Mouse (Mus musculus) MEL (cell line): ENCODE results near the gene Homez. TPM values are rescaled to one million over a fixed set of nuclear protein-coding genes. Genes with fewer than 3 reads are reported as not detected.
A peak's percentile ranks its signal among the peaks of the same experiment; 100 is the strongest.

Experiments used
- DNase-seq: peaks from one replicate; pipeline ENCODE4 v3.0.0; 2011; ENCODE audit warnings: low read depth, low spot score
- H3K27ac ChIP-seq: 2 replicates; pipeline ENCODE4 v1.5.1; 2012; ENCODE audit warnings: low read depth, mild to moderate bottlenecking, control low read depth, low read length, moderate library complexity; ENCODE audit not compliant: control insufficient read depth
- H3K27me3 ChIP-seq, 2 experiments: fragments of 150-350 bp in 1 of 2; sonication (generic) in 1 of 2; 2 replicates each; pipeline ENCODE4 v1.6.1; 2012; ENCODE audit warnings: low read length in 2 of 2, mild to moderate bottlenecking in 2 of 2, improper control_type of control experiment in 1 of 2, moderate library complexity in 1 of 2; ENCODE audit not compliant: insufficient read depth in 2 of 2, control insufficient read depth in 1 of 2
- H3K36me3 ChIP-seq, 2 experiments: 2 replicates each; pipeline ENCODE4 v1.6.1; 2012 to 2014; ENCODE audit warnings: low read length in 2 of 2, improper control_type of control experiment in 1 of 2, inconsistent platforms in 1 of 2, mild to moderate bottlenecking in 1 of 2; ENCODE audit not compliant: insufficient read depth in 2 of 2, control insufficient read depth in 1 of 2
- H3K4me1 ChIP-seq, 2 experiments: fragments of 150-350 bp in 1 of 2; sonication (generic) in 1 of 2; 2 replicates each; pipeline ENCODE4 v1.6.1; 2012; ENCODE audit warnings: low read length in 2 of 2, improper control_type of control experiment in 1 of 2, mild to moderate bottlenecking in 1 of 2; ENCODE audit not compliant: insufficient read depth in 2 of 2, control insufficient read depth in 1 of 2
- H3K4me3 ChIP-seq, 2 experiments: fragments of 150-350 bp in 1 of 2; sonication (generic) in 1 of 2; 2 replicates each; pipeline ENCODE4 v1.5.1; 2012; ENCODE audit warnings: low read depth in 2 of 2, low read length in 2 of 2, mild to moderate bottlenecking in 2 of 2, moderate library complexity in 2 of 2, control low read depth in 1 of 2, improper control_type of control experiment in 1 of 2; ENCODE audit not compliant: control insufficient read depth in 1 of 2, insufficient read depth in 1 of 2
- H3K79me2 ChIP-seq: 2 replicates; pipeline ENCODE4 v1.6.1; 2012; ENCODE audit warnings: mild to moderate bottlenecking, low read length, moderate library complexity; ENCODE audit not compliant: control insufficient read depth, poor library complexity, insufficient read depth
- H3K9ac ChIP-seq: 2 replicates; pipeline ENCODE4 v1.6.1; 2012; ENCODE audit warnings: low read depth, mild to moderate bottlenecking, control low read depth, low read length, moderate library complexity; ENCODE audit not compliant: control insufficient read depth, poor library complexity, severe bottlenecking
- H3K9me3 ChIP-seq: fragments of 150-350 bp; sonication (generic); replicated peaks from 2 replicates; pipeline ENCODE4 v1.6.1; 2012; ENCODE audit warnings: mild to moderate bottlenecking, low read length, improper control_type of control experiment, moderate library complexity; ENCODE audit not compliant: insufficient read depth
- BHLHE40 ChIP-seq: IDR thresholded peaks from 2 replicates; pipeline ENCODE4 v1.6.1; 2012; ENCODE audit warnings: low read depth, mild to moderate bottlenecking, inconsistent platforms, low read length, improper control_type of control experiment, borderline replicate concordance
- CHD2 ChIP-seq: IDR thresholded peaks from 2 replicates; pipeline ENCODE4 v1.6.1; 2011; ENCODE audit warnings: low read length, improper control_type of control experiment
- CTCF ChIP-seq, 3 experiments: IDR thresholded peaks in 2 of 3; conservative IDR thresholded peaks in 1 of 3; 2 replicates each; pipeline ENCODE4 v1.5.1; 2011 to 2012; ENCODE audit warnings: low read length in 3 of 3, low read depth in 2 of 3, mild to moderate bottlenecking in 2 of 3, improper control_type of control experiment in 1 of 3, inconsistent platforms in 1 of 3, mixed read lengths in 1 of 3, moderate library complexity in 1 of 3; ENCODE audit not compliant: control insufficient read depth in 1 of 3, insufficient read depth in 1 of 3, poor library complexity in 1 of 3, severe bottlenecking in 1 of 3
- ELF1 ChIP-seq: IDR thresholded peaks from 2 replicates; pipeline ENCODE4 v1.6.1; 2014; ENCODE audit warnings: low read depth, mild to moderate bottlenecking, inconsistent platforms, low read length, improper control_type of control experiment, moderate library complexity
- EP300 ChIP-seq, 2 experiments: IDR thresholded peaks; 2 replicates each; pipeline ENCODE4 v1.6.1; 2011; ENCODE audit warnings: improper control_type of control experiment in 2 of 2, low read length in 2 of 2, low read depth in 1 of 2, mild to moderate bottlenecking in 1 of 2
- ETS1 ChIP-seq: IDR thresholded peaks from 2 replicates; pipeline ENCODE4 v1.6.1; 2012; ENCODE audit warnings: low read depth, mild to moderate bottlenecking, inconsistent platforms, low read length, improper control_type of control experiment, moderate library complexity
- GABPA ChIP-seq: IDR thresholded peaks from 2 replicates; pipeline ENCODE4 v1.6.1; 2012; ENCODE audit warnings: low read depth, mild to moderate bottlenecking, inconsistent platforms, low read length, improper control_type of control experiment, moderate library complexity
- GATA1 ChIP-seq: IDR thresholded peaks from 2 replicates; pipeline ENCODE4 v1.6.1; 2011; ENCODE audit warnings: low read depth, low read length, improper control_type of control experiment
- HCFC1 ChIP-seq: IDR thresholded peaks from 2 replicates; pipeline ENCODE4 v1.6.1; 2012; ENCODE audit warnings: low read depth, mild to moderate bottlenecking, inconsistent platforms, low read length, improper control_type of control experiment, moderate library complexity
- KAT2A ChIP-seq: conservative IDR thresholded peaks from 2 replicates; pipeline ENCODE4 v1.6.1; 2012; ENCODE audit warnings: low read depth, low read length, improper control_type of control experiment, inconsistent platforms
- MAFK ChIP-seq: IDR thresholded peaks from 2 replicates; pipeline ENCODE4 v1.6.1; 2011; ENCODE audit warnings: low read depth, mild to moderate bottlenecking, low read length, improper control_type of control experiment, borderline replicate concordance
- MAX ChIP-seq: IDR thresholded peaks from 2 replicates; pipeline ENCODE4 v1.6.1; 2011; ENCODE audit warnings: low read length, improper control_type of control experiment
- MAZ ChIP-seq: IDR thresholded peaks from 2 replicates; pipeline ENCODE4 v1.6.1; 2012; ENCODE audit warnings: low read depth, mild to moderate bottlenecking, inconsistent platforms, low read length, improper control_type of control experiment
- MYC ChIP-seq: IDR thresholded peaks from 2 replicates; pipeline ENCODE4 v1.6.1; 2011; ENCODE audit warnings: low read depth, mild to moderate bottlenecking, low read length, improper control_type of control experiment, moderate library complexity
- NELFE ChIP-seq: IDR thresholded peaks from 2 replicates; pipeline ENCODE4 v1.6.1; 2011; ENCODE audit warnings: low read depth, low read length, improper control_type of control experiment
- POLR2A ChIP-seq, 2 experiments: IDR thresholded peaks; 2 replicates each; pipeline ENCODE4 v1.6.1; 2011 to 2012; ENCODE audit warnings: low read length in 2 of 2, mild to moderate bottlenecking in 2 of 2, control low read depth in 1 of 2, improper control_type of control experiment in 1 of 2, low read depth in 1 of 2, moderate library complexity in 1 of 2; ENCODE audit not compliant: control insufficient read depth in 1 of 2, insufficient read depth in 1 of 2, poor library complexity in 1 of 2
- RAD21 ChIP-seq: IDR thresholded peaks from 2 replicates; pipeline ENCODE4 v1.6.1; 2011; ENCODE audit warnings: mild to moderate bottlenecking, low read depth, low read length, improper control_type of control experiment
- SMC3 ChIP-seq: IDR thresholded peaks from 2 replicates; pipeline ENCODE4 v1.6.1; 2011; ENCODE audit warnings: low read depth, low read length, improper control_type of control experiment
- TBP ChIP-seq: IDR thresholded peaks from 2 replicates; pipeline ENCODE4 v1.8.0; 2011; ENCODE audit warnings: low read depth, low read length, improper control_type of control experiment
- TCF12 ChIP-seq: IDR thresholded peaks from 2 replicates; pipeline ENCODE4 v1.6.1; 2014; ENCODE audit warnings: low read depth, mild to moderate bottlenecking, inconsistent platforms, low read length, improper control_type of control experiment, moderate library complexity
- UBTF ChIP-seq: IDR thresholded peaks from 2 replicates; pipeline ENCODE4 v1.6.1; 2012; ENCODE audit warnings: low read depth, mild to moderate bottlenecking, inconsistent platforms, low read length, improper control_type of control experiment, moderate library complexity, borderline replicate concordance; ENCODE audit not compliant: insufficient read depth
- USF2 ChIP-seq, 2 experiments: IDR thresholded peaks; 2 replicates each; pipeline ENCODE4 v1.6.1; 2011 to 2012; ENCODE audit warnings: improper control_type of control experiment in 2 of 2, low read length in 2 of 2, borderline replicate concordance in 1 of 2, inconsistent platforms in 1 of 2, low read depth in 1 of 2, mild to moderate bottlenecking in 1 of 2; ENCODE audit not compliant: insufficient read depth in 1 of 2
- ZC3H11A ChIP-seq: IDR thresholded peaks from 2 replicates; pipeline ENCODE4 v1.6.1; 2012; ENCODE audit warnings: low read depth, mild to moderate bottlenecking, inconsistent platforms, low read length, improper control_type of control experiment
- ZKSCAN1 ChIP-seq: IDR thresholded peaks from 2 replicates; pipeline ENCODE4 v1.6.1; 2012; ENCODE audit warnings: low read depth, mild to moderate bottlenecking, inconsistent platforms, low read length, improper control_type of control experiment, moderate library complexity
- ZMIZ1 ChIP-seq: IDR thresholded peaks from 2 replicates; pipeline ENCODE4 v1.6.1; 2012; ENCODE audit warnings: low read depth, mild to moderate bottlenecking, inconsistent platforms, low read length, improper control_type of control experiment, moderate library complexity
- ZNF384 ChIP-seq: IDR thresholded peaks from 2 replicates; pipeline ENCODE4 v1.6.1; 2012; ENCODE audit warnings: low read depth, mild to moderate bottlenecking, inconsistent platforms, low read length, improper control_type of control experiment
- polyA plus RNA-seq, 2 experiments: library from polyadenylated mRNA; stranded (reverse) in 1 of 2; unstranded in 1 of 2; fragments of >175 nt in 1 of 2; fragments of >200 nt in 1 of 2; gene quantifications; 2 replicates each; pipeline versions ENCODE4 v1.2.1 to v1.2.4; 2012; ENCODE audit warnings: low replicate concordance in 2 of 2, low read depth in 1 of 2; ENCODE audit not compliant: insufficient read length in 2 of 2, insufficient read depth in 1 of 2, missing spikeins in 1 of 2
- total RNA-seq: library from RNA; depleted of rRNA; stranded (reverse); fragments of 300-350 nt; gene quantifications from 2 replicates; pipeline ENCODE4 v1.2.3, GENCODE M21; 2012

The Homez gene
- total and polyA plus RNA-seq, 3 experiments: 4.9 to 8.5 TPM; not detected in 1

- TF ChIP-seq GABPA (no peak), ZKSCAN1 (no peak), RAD21 (peak; percentile 95), USF2 (IDR thresholded peaks at IDR 0.05; ENCODE audit: borderline replicate concordance in 1 of 2, insufficient read depth in 1 of 2, low read depth in 1 of 2, low read length in 2 of 2) (no peak), MYC (peak; percentile 58; the same call in 1 of the 2 replicates), MAZ (no peak), CHD2 (no peak), UBTF (no peak), TCF12 (0 out of 2 replicates have a peak, but pooled peaks have one; percentile 27), ZNF384 (no peak)
Observed at GRCm38 (mm10) chr14:54817791-54818190, 53.0 kb downstream of the Homez start (continued).

GRCm38 (mm10) chr14:54815737-54816136 is 55.0 kb downstream of the Homez start:
- peak; percentile 89 for DNase-seq

More at GRCm38 (mm10) chr14:54815737-54816136, 55.0 kb downstream of the Homez start:
- peaks cover 2 to 6% of the 10 kb centered on the region in 2 experiments for H3K4me1 ChIP-seq
- peaks cover 0 to 16% of the 10 kb centered on the region in 2 experiments; a peak in 2 of 4 replicates for H3K36me3 ChIP-seq
- H3K27me3 ChIP-seq: no peaks in the 10 kb centered on the region
- no peaks in the 10 kb centered on the region for H3K9me3 ChIP-seq
- H3K4me3 ChIP-seq: no peak overlapping the region
- TF ChIP-seq TCF12: peak; percentile 28; the same call in 1 of the 2 replicates
- peak in 1 of 2 experiments; percentile 58; a peak in 2 of 4 replicates for TF ChIP-seq POLR2A (IDR thresholded peaks at IDR 0.05; ENCODE audit: control insufficient read depth in 1 of 2, insufficient read depth in 1 of 2, low read depth in 1 of 2, low read length in 2 of 2, poor library complexity in 1 of 2)
- no peak for TF ChIP-seq ELF1
- TF ChIP-seq MAFK: no peak
- peak; percentile 38 to 50; a peak in 3 of 4 replicates for TF ChIP-seq EP300 (IDR thresholded peaks at IDR 0.05; ENCODE audit: low read depth in 1 of 2, low read length in 2 of 2)
- TF ChIP-seq MAX: 0 out of 2 replicates have a peak, but pooled peaks have one; percentile 43
- TF ChIP-seq GATA1: peak; percentile 58
- TF ChIP-seq ZC3H11A: no peak
- TF ChIP-seq NELFE: peak; percentile 23; the same call in 1 of the 2 replicates
- peak; percentile 60; the same call in 1 of the 2 replicates for TF ChIP-seq MAZ
- no peak; the same call in 1 of the 2 replicates for TF ChIP-seq HCFC1
- TF ChIP-seq RAD21: no peak
- no peak for TF ChIP-seq CTCF (IDR thresholded peaks at IDR 0.05 in 2 of 3, conservative IDR thresholded peaks at IDR 0.05 in 1 of 3; ENCODE audit: control insufficient read depth in 1 of 3, insufficient read depth in 1 of 3, low read depth in 2 of 3, low read length in 3 of 3, poor library complexity in 1 of 3, severe bottlenecking in 1 of 3)
- TF ChIP-seq MYC: 0 out of 2 replicates have a peak, but pooled peaks have one; percentile 26
- TF ChIP-seq TBP: peak; percentile 74
- TF ChIP-seq ZMIZ1: peak; percentile 89
- no peak for TF ChIP-seq USF2 (IDR thresholded peaks at IDR 0.05; ENCODE audit: borderline replicate concordance in 1 of 2, insufficient read depth in 1 of 2, low read depth in 1 of 2, low read length in 2 of 2)
- TF ChIP-seq KAT2A: no peak
- TF ChIP-seq GABPA: no peak
- 0 out of 2 replicates have a peak, but pooled peaks have one; percentile 19 for TF ChIP-seq BHLHE40
- TF ChIP-seq ETS1: peak; percentile 59; the same call in 1 of the 2 replicates
- peak; percentile 20 for TF ChIP-seq SMC3
- no peak for TF ChIP-seq ZKSCAN1
- no peak overlapping the region for H3K9ac ChIP-seq
- H3K79me2 ChIP-seq: no peaks in the 10 kb centered on the region
- H3K27ac ChIP-seq: no peak overlapping the region
